Mouse (Mus musculus) forebrain, postnatal 0 days (tissue): Measurements from ENCODE around the gene Adamts14. TPM values are rescaled to one million over a fixed set of nuclear protein-coding genes. Genes with fewer than 3 reads are reported as not detected.

Experiments used
- ATAC-seq: fragments of 200-750 bp; cut with Nextera tagmentation; 2 replicates; pipeline ENCODE4 v1.8.0; 2017; ENCODE audit warnings: mild to moderate bottlenecking, moderate library complexity
- DNase-seq: peaks from one replicate; pipeline ENCODE4 v3.0.0-alpha.2; 2015
- H3K27ac ChIP-seq: fragments of 300-500 bp; sonication (generic); 2 replicates; pipeline ENCODE4 v1.5.1; 2014; ENCODE audit warnings: low read depth, mild to moderate bottlenecking, antibody characterized with exemption, low read length, moderate library complexity, mixed read lengths
- H3K27me3 ChIP-seq: fragments of 300-500 bp; sonication (generic); 2 replicates; pipeline ENCODE4 v1.6.1; 2014; ENCODE audit warnings: mild to moderate bottlenecking, low read length, mixed read lengths; ENCODE audit not compliant: insufficient read depth
- H3K36me3 ChIP-seq: fragments of 300-500 bp; sonication (generic); 2 replicates; pipeline ENCODE4 v1.6.1; 2014; ENCODE audit warnings: mild to moderate bottlenecking, moderate library complexity; ENCODE audit not compliant: insufficient read depth
- H3K4me1 ChIP-seq: fragments of 300-500 bp; sonication (generic); 2 replicates; pipeline ENCODE4 v1.6.1; 2014; ENCODE audit warnings: antibody characterized with exemption; ENCODE audit not compliant: insufficient read depth
- H3K4me2 ChIP-seq: fragments of 300-500 bp; sonication (generic); 2 replicates; pipeline ENCODE4 v1.6.1; 2014; ENCODE audit warnings: low read depth, mild to moderate bottlenecking, moderate library complexity
- H3K4me3 ChIP-seq: fragments of 300-500 bp; sonication (generic); 2 replicates; pipeline ENCODE4 v1.5.1; 2014; ENCODE audit warnings: low read depth, low read length, mixed read lengths
- H3K9ac ChIP-seq: fragments of 300-500 bp; sonication (generic); 2 replicates; pipeline ENCODE4 v1.6.1; 2014; ENCODE audit warnings: mild to moderate bottlenecking
- H3K9me3 ChIP-seq: fragments of 300-500 bp; sonication (generic); 2 replicates; pipeline ENCODE4 v1.6.1; 2016; ENCODE audit warnings: low read length
- CTCF ChIP-seq: sonication (generic); IDR thresholded peaks from 2 replicates; pipeline ENCODE4 v1.5.1; 2016; ENCODE audit warnings: antibody characterized with exemption, control low read depth, low read depth
- WGBS: fragments of 180-500 bp; shearing (Covaris S2); extraction: QIAGEN DNeasy Blood & Tissue Kit; methylation state at CpG from one replicate; pipeline ENCODE4 v1.1.7; 2014; 5-methylcytosine and 5-hydroxymethylcytosine counted together
- polyA plus RNA-seq: library from polyadenylated mRNA; unstranded; fragments of >200 nt; fragmentation: Nextera tagmentation; extraction: Ambion mirVana; gene quantifications from 2 replicates; pipeline ENCODE4 v1.2.1, GENCODE M21; 2015
- total RNA-seq: library from RNA; depleted of rRNA; stranded (reverse); fragments of >200 nt; gene quantifications from 2 replicates; pipeline ENCODE4 v1.2.3, GENCODE M21; 2014

Gene Adamts14
- total and polyA plus RNA-seq, 2 experiments from 2014 or later, result 0.22 to 1.0 TPM

GRCm38 (mm10) chr10:61305928-61306590 lies 32.8 kb upstream of the Adamts14 start:
- no peak overlapping the region for H3K27ac ChIP-seq
- no peak for DNase-seq
- H3K9me3 ChIP-seq, result no peaks in the 10 kb centered on the region
- TF ChIP-seq CTCF, result no peak
- ATAC-seq, result no peak
- no peaks in the 10 kb centered on the region for H3K27me3 ChIP-seq
- H3K4me1 ChIP-seq, result no peaks in the 10 kb centered on the region
- H3K9ac ChIP-seq, result no peak overlapping the region
- H3K4me2 ChIP-seq, result no peak overlapping the region
- H3K36me3 ChIP-seq, result no peaks in the 10 kb centered on the region
- 85% methylated on average over 13 of the region's 13 CpGs for WGBS
- H3K4me3 ChIP-seq, result no peak overlapping the region

GRCm38 (mm10) chr10:61304046-61304445 lies 30.8 kb upstream of the Adamts14 start:
- Histone ChIP-seq H3K36me3 (no peaks in the 10 kb centered on the region), H3K9ac (no peak overlapping the region), H3K27me3 (no peaks in the 10 kb centered on the region), H3K27ac (no peak overlapping the region), H3K4me2 (no peak overlapping the region), H3K4me3 (no peak overlapping the region), H3K9me3 (no peaks in the 10 kb centered on the region), H3K4me1 (no peaks in the 10 kb centered on the region)
- no peak for TF ChIP-seq CTCF
- DNase-seq (no peak), ATAC-seq (no peak; the same call in 1 of the 2 replicates)
- 43% methylated on average over 6 of the region's 6 CpGs for WGBS

GRCm38 (mm10) chr10:61300996-61301395 lies 27.8 kb upstream of the Adamts14 start:
- H3K4me1 ChIP-seq, result no peaks in the 10 kb centered on the region
- WGBS, result 83% methylated on average over 3 of the region's 3 CpGs
- H3K4me3 ChIP-seq, result no peak overlapping the region
- H3K27ac ChIP-seq, result no peak overlapping the region
- no peak overlapping the region for H3K4me2 ChIP-seq
- H3K36me3 ChIP-seq, result no peaks in the 10 kb centered on the region
- no peak for DNase-seq
- no peaks in the 10 kb centered on the region for H3K27me3 ChIP-seq
- TF ChIP-seq CTCF, result no peak
- no peak overlapping the region for H3K9ac ChIP-seq
- H3K9me3 ChIP-seq, result no peaks in the 10 kb centered on the region
- no peak for ATAC-seq

GRCm38 (mm10) chr10:61297477-61297876 lies 24.2 kb upstream of the Adamts14 start, which contains the start of gene Prf1:
Gene Prf1, plus strand, starts transcription at chr10:61297833.
- H3K4me1 ChIP-seq, result no peaks in the 10 kb centered on the region
- TF ChIP-seq CTCF, result no peak
- no peak within 1 kb of the TSS for H3K9ac ChIP-seq
- WGBS, result 92% methylated on average over 7 of the region's 7 CpGs
- no peak within 1 kb of the TSS for H3K4me3 ChIP-seq
- H3K4me2 ChIP-seq, result no peak within 1 kb of the TSS
- no peak within 1 kb of the TSS for H3K27ac ChIP-seq
- no peak for DNase-seq
- H3K27me3 ChIP-seq, result no peaks in the 10 kb centered on the region
- no peaks in the 10 kb centered on the region for H3K9me3 ChIP-seq
- ATAC-seq, result no peak
- no peaks in the 10 kb centered on the region for H3K36me3 ChIP-seq

- ATAC-seq (no peak), DNase-seq (no peak)
- 75% methylated on average over 8 of the region's 8 CpGs for WGBS
Measured at GRCm38 (mm10) chr10:61296713-61297445, 23.6 kb upstream of the Adamts14 start.

GRCm38 (mm10) chr10:61294242-61294641 lies 21.0 kb upstream of the Adamts14 start:
- Histone ChIP-seq H3K36me3 (no peaks in the 10 kb centered on the region), H3K27me3 (no peaks in the 10 kb centered on the region), H3K9me3 (no peaks in the 10 kb centered on the region), H3K4me2 (no peak overlapping the region), H3K4me1 (no peaks in the 10 kb centered on the region), H3K9ac (no peak overlapping the region), H3K4me3 (no peak overlapping the region), H3K27ac (no peak overlapping the region)
- WGBS, result 67% methylated on average over 8 of the region's 8 CpGs
- ATAC-seq, result no peak
- peak; percentile 25 for DNase-seq
- no peak for TF ChIP-seq CTCF

More at GRCm38 (mm10) chr10:61296713-61297445, 23.6 kb upstream of the Adamts14 start:
- H3K27ac ChIP-seq, result no peak overlapping the region
- H3K4me1 ChIP-seq, result no peaks in the 10 kb centered on the region
- H3K9me3 ChIP-seq, result no peaks in the 10 kb centered on the region
- no peak overlapping the region for H3K9ac ChIP-seq
- H3K27me3 ChIP-seq, result no peaks in the 10 kb centered on the region
- no peak for TF ChIP-seq CTCF
- no peaks in the 10 kb centered on the region for H3K36me3 ChIP-seq
- no peak overlapping the region for H3K4me3 ChIP-seq
- no peak overlapping the region for H3K4me2 ChIP-seq

- H3K4me2 ChIP-seq, result no peak overlapping the region
- no peaks in the 10 kb centered on the region for H3K36me3 ChIP-seq
- no peak overlapping the region for H3K4me3 ChIP-seq
- 29% methylated on average over 2 of the region's 2 CpGs for WGBS
- DNase-seq (no peak), ATAC-seq (no peak)
- H3K9ac ChIP-seq, result no peak overlapping the region
- H3K4me1 ChIP-seq, result no peaks in the 10 kb centered on the region
- H3K27ac ChIP-seq, result no peak overlapping the region; the same call in 1 of the 2 replicates
- TF ChIP-seq CTCF, result no peak
- H3K9me3 ChIP-seq, result no peaks in the 10 kb centered on the region
- H3K27me3 ChIP-seq, result no peaks in the 10 kb centered on the region
Measured at GRCm38 (mm10) chr10:61290479-61290878, 17.2 kb upstream of the Adamts14 start.
